Mouse (Mus musculus): ENCODE measurements around the gene 7530416G11Rik. TPM values are rescaled to one million over a fixed set of nuclear protein-coding genes. Genes with fewer than 3 reads are reported as not detected.
A peak's percentile ranks its signal among the peaks of the same experiment; 100 is the strongest.

Gene 7530416G11Rik
- polyA plus RNA-seq, 1 experiment, result not detected

DNA sequence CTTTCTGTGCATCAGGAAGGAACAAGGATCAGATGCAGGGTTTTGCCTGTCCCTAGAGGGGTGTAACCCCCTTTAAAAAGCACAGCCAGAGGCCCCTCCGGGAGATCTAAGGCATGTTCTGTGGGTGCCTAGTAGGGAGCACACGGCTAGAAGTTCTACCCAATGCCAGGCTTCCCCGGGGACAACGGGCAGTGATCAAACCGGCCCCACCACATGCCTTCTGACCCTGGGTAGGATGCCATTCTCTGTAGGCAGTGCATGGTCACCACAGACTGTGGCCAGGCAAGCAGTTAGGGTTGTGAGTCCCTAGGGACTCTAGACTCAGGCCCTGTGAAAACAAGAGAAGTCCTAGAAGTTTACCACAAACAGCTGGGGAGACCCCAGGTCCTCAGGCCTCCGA lies 31.6 kb upstream of the 7530416G11Rik start:
- H3K4me3 ChIP-seq, result no peak overlapping the region
- H3K36me3 ChIP-seq (ENCODE audit: control insufficient read depth, insufficient read depth), result no peaks in the 10 kb centered on the region
- peak overlapping the region; percentile 48 for H3K4me2 ChIP-seq (ENCODE audit: low read depth)
- no peak overlapping the region for H3ac ChIP-seq (ENCODE audit: control insufficient read depth, insufficient read length)
- H3K79me2 ChIP-seq (ENCODE audit: control insufficient read depth, insufficient read depth), result no peaks in the 10 kb centered on the region
- H3K27me3 ChIP-seq (ENCODE audit: control insufficient read depth, insufficient read depth, insufficient read length), result no peaks in the 10 kb centered on the region
- TF ChIP-seq MYOD1 (IDR thresholded peaks at IDR 0.05; ENCODE audit: control insufficient read depth in 1 of 3, insufficient read length in 2 of 3, low read depth in 2 of 3), result peak in 1 of 3 experiments; percentile 19
- TF ChIP-seq TCF3 (IDR thresholded peaks at IDR 0.05; ENCODE audit: insufficient read length, low read depth), result no peak
- no peak for TF ChIP-seq CEBPB (IDR thresholded peaks at IDR 0.05; ENCODE audit: insufficient read depth, poor library complexity, severe bottlenecking)
- TF ChIP-seq MYOG (IDR thresholded peaks at IDR 0.05; ENCODE audit: control insufficient read depth in 1 of 3, insufficient read depth in 1 of 3, insufficient read length in 2 of 3, low read depth in 2 of 3), result peak in 1 of 3 experiments; percentile 17
- peak; percentile 33 for TF ChIP-seq TCF12 (IDR thresholded peaks at IDR 0.05; ENCODE audit: insufficient read depth, poor library complexity, severe bottlenecking)
- TF ChIP-seq MAX (IDR thresholded peaks at IDR 0.05; ENCODE audit: low read depth), result no peak
- no peak for TF ChIP-seq SRF (IDR thresholded peaks at IDR 0.05; ENCODE audit: control insufficient read depth, insufficient read length, low read depth)
- TF ChIP-seq E2F4 (IDR thresholded peaks at IDR 0.05; ENCODE audit: insufficient read depth), result no peak

DNA sequence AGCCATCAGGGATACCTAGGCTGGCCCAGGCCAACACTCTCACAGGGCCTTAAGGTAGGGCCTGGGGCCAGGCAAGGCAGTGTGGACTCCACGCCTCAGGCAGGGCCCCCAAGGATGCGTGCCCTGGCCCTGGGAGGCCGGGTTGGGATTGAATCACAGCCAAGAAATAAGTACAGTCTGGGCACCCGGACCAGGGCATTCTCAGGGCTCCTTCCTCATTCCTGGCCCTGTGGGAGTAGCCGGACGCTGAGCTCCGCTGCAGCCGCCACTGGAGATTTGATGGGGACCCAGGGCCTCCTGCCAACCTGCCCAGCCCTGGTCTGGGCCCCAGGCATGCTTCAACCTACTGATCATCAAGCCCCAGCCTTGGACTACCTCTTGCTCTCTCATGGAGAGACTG lies 31.2 kb upstream of the 7530416G11Rik start:
- no peak overlapping the region for H3ac ChIP-seq (ENCODE audit: control insufficient read depth, insufficient read length)
- no peaks in the 10 kb centered on the region for H3K27me3 ChIP-seq (ENCODE audit: control insufficient read depth, insufficient read depth, insufficient read length)
- no peak for TF ChIP-seq TCF12 (IDR thresholded peaks at IDR 0.05; ENCODE audit: insufficient read depth, poor library complexity, severe bottlenecking)
- H3K79me2 ChIP-seq (ENCODE audit: control insufficient read depth, insufficient read depth), result no peaks in the 10 kb centered on the region
- no peaks in the 10 kb centered on the region for H3K36me3 ChIP-seq (ENCODE audit: control insufficient read depth, insufficient read depth)
- H3K4me2 ChIP-seq (ENCODE audit: low read depth), result peak overlapping the region; percentile 48
- H3K4me3 ChIP-seq, result no peak overlapping the region

DNA sequence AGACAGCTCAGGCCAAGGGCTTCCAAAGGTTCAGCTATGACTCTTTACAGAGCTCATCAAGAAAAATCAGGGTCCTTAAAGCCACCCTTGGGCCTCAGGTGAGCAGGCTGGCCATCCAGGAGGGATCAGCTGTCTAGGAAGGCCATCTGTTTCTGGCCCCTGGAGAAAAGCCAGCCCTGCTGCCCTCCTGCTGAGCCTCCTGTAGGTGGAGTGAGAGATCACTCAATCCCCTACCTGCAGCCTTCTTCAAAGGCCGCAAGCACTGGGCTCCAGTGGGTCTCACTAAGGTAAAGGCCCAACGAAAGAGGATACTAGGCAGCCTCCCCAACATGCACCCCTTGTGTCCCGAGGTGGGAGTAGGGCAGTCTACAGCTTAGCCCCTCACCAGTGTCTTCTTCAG lies 29.0 kb upstream of the 7530416G11Rik start:
- no peak overlapping the region for H3ac ChIP-seq (ENCODE audit: control insufficient read depth, insufficient read length)
- no peaks in the 10 kb centered on the region for H3K27me3 ChIP-seq (ENCODE audit: control insufficient read depth, insufficient read depth, insufficient read length)
- no peak overlapping the region for H3K4me2 ChIP-seq (ENCODE audit: low read depth)
- TF ChIP-seq TCF3 (IDR thresholded peaks at IDR 0.05; ENCODE audit: insufficient read length, low read depth), result no peak
- TF ChIP-seq MYOG (IDR thresholded peaks at IDR 0.05; ENCODE audit: control insufficient read depth in 1 of 3, insufficient read depth in 1 of 3, insufficient read length in 2 of 3, low read depth in 2 of 3), result peak in 1 of 3 experiments; percentile 33
- no peaks in the 10 kb centered on the region for H3K79me2 ChIP-seq (ENCODE audit: control insufficient read depth, insufficient read depth)
- no peak overlapping the region for H3K4me3 ChIP-seq
- no peaks in the 10 kb centered on the region for H3K36me3 ChIP-seq (ENCODE audit: control insufficient read depth, insufficient read depth)

DNA sequence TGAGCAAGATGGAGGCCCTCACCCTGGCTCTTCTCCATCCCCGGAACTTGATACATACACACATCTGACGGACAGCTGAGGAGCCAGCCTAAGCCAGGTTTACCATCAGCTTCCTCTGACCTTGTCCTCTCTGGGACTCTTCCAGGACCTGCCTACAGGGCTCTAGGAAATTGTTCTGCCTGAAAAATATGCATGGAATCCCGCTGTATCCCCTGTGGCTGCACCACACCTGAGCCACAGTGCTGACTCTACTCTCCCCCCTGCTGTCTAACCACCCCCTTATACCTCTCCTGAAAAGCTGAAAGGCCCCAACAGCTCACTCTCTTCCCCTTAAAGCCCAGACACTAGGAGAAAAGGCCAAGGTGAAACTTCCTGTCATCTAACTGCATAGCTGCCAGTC lies 26.9 kb upstream of the 7530416G11Rik start:
- Histone ChIP-seq H3K79me2 (ENCODE audit: control insufficient read depth, insufficient read depth) (no peaks in the 10 kb centered on the region), H3K36me3 (ENCODE audit: control insufficient read depth, insufficient read depth) (no peaks in the 10 kb centered on the region), H3K4me3 (no peak overlapping the region), H3K4me2 (ENCODE audit: low read depth) (no peak overlapping the region), H3K27me3 (ENCODE audit: control insufficient read depth, insufficient read depth, insufficient read length) (no peaks in the 10 kb centered on the region), H3ac (ENCODE audit: control insufficient read depth, insufficient read length) (no peak overlapping the region)
- TF ChIP-seq USF1 (IDR thresholded peaks at IDR 0.05; ENCODE audit: low read depth) (no peak), MYOG (IDR thresholded peaks at IDR 0.05; ENCODE audit: control insufficient read depth in 1 of 3, insufficient read depth in 1 of 3, insufficient read length in 2 of 3, low read depth in 2 of 3) (peak in 1 of 3 experiments; percentile 2)

DNA sequence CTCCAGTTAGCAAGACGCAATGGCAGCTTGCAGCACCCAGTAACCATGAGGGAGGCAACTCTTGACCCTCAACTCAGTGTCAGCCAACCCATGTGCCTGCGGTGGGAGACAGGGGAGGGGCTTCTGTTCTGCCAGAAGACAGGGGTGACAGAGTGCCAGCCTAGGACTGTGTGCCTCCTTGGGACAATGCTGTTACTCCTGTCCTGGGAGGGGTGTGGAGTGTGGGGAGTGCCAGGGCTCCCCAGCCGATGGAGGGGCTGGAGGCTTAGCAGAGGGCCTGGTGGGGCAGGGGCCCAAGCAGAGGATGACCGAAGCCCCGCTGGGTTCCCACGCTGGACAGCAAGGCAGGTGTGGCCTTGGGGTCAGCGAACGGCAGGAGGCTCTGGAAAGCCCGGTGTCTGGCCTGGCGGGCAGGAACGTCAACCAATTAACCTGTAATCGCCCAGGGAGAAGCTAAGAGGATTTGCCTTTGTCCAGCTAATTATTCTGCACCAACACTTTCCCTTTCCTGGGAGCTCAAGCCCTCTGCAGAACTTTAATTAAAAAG lies 21.4 kb upstream of the 7530416G11Rik start:
- H3K4me3 ChIP-seq, result no peak overlapping the region
- H3K4me2 ChIP-seq (ENCODE audit: low read depth), result no peak overlapping the region
- H3ac ChIP-seq (ENCODE audit: control insufficient read depth, insufficient read length), result no peak overlapping the region
- H3K36me3 ChIP-seq (ENCODE audit: control insufficient read depth, insufficient read depth), result no peaks in the 10 kb centered on the region
- no peaks in the 10 kb centered on the region for H3K27me3 ChIP-seq (ENCODE audit: control insufficient read depth, insufficient read depth, insufficient read length)
- no peaks in the 10 kb centered on the region for H3K79me2 ChIP-seq (ENCODE audit: control insufficient read depth, insufficient read depth)
- no peak for TF ChIP-seq POLR2A (IDR thresholded peaks at IDR 0.05; ENCODE audit: insufficient read length, low read depth)
- peak in 1 of 3 experiments; percentile 1 for TF ChIP-seq MYOG (IDR thresholded peaks at IDR 0.05; ENCODE audit: control insufficient read depth in 1 of 3, insufficient read depth in 1 of 3, insufficient read length in 2 of 3, low read depth in 2 of 3)

GRCm38 (mm10) chr15:85523173-85523991 lies 20.4 kb upstream of the 7530416G11Rik start:
- H3K4me3 ChIP-seq, result no peak overlapping the region
- TF ChIP-seq CEBPB (IDR thresholded peaks at IDR 0.05; ENCODE audit: insufficient read depth, poor library complexity, severe bottlenecking), result 0 out of 2 replicates have a peak, but pooled peaks have one; percentile 9
- no peak for TF ChIP-seq MAX (IDR thresholded peaks at IDR 0.05; ENCODE audit: low read depth)
- no peak for TF ChIP-seq POLR2A (IDR thresholded peaks at IDR 0.05; ENCODE audit: insufficient read length, low read depth)
- TF ChIP-seq USF1 (IDR thresholded peaks at IDR 0.05; ENCODE audit: low read depth), result no peak
- TF ChIP-seq MYOD1 (IDR thresholded peaks at IDR 0.05; ENCODE audit: control insufficient read depth in 1 of 3, insufficient read length in 2 of 3, low read depth in 2 of 3), result peak; percentile 35 to 87 (median 86)
- no peak for TF ChIP-seq REST (IDR thresholded peaks at IDR 0.05; ENCODE audit: insufficient read depth, insufficient read length)
- TF ChIP-seq POLR2AphosphoS2 (IDR thresholded peaks at IDR 0.05; ENCODE audit: insufficient read length, low read depth), result no peak
- peak; percentile 45 to 87 (median 86) for TF ChIP-seq MYOG (IDR thresholded peaks at IDR 0.05; ENCODE audit: control insufficient read depth in 1 of 3, insufficient read depth in 1 of 3, insufficient read length in 2 of 3, low read depth in 2 of 3)
- no peak for TF ChIP-seq E2F4 (IDR thresholded peaks at IDR 0.05; ENCODE audit: insufficient read depth)
- TF ChIP-seq TCF3 (IDR thresholded peaks at IDR 0.05; ENCODE audit: insufficient read length, low read depth), result peak; percentile 71
- TF ChIP-seq TCF12 (IDR thresholded peaks at IDR 0.05; ENCODE audit: insufficient read depth, poor library complexity, severe bottlenecking), result peak; percentile 80
- no peak for TF ChIP-seq SRF (IDR thresholded peaks at IDR 0.05; ENCODE audit: control insufficient read depth, insufficient read length, low read depth)
- H3K27me3 ChIP-seq (ENCODE audit: control insufficient read depth, insufficient read depth, insufficient read length), result no peaks in the 10 kb centered on the region
- H3K36me3 ChIP-seq (ENCODE audit: control insufficient read depth, insufficient read depth), result no peaks in the 10 kb centered on the region
- no peaks in the 10 kb centered on the region for H3K79me2 ChIP-seq (ENCODE audit: control insufficient read depth, insufficient read depth)
- H3ac ChIP-seq (ENCODE audit: control insufficient read depth, insufficient read length), result no peak overlapping the region
- peak overlapping the region; percentile 74 for H3K4me2 ChIP-seq (ENCODE audit: low read depth)
